32 mouse cellular contexts compared by ENCODE assay signal in genomic region chr14:44915627-44916026, GRCm38 (mm10). TPM values are rescaled to one million over a fixed set of nuclear protein-coding genes. Genes with fewer than 3 reads are reported as not detected.
"Had no signal": no experiment of that assay in that cellular context is flagged by ENCODE, and none has a peak within 500 bp of the region (broad histone marks: within the 10 kb centered on the region; RNA-seq: fewer than 3 reads in every experiment).

No protein-coding gene starts in this region.

- DNase-seq: gastrocnemius, adult 2 months; gastrocnemius, postnatal 10 days; gastrocnemius, postnatal 25 days; heart, adult 2 months; heart, postnatal 14 days; heart, postnatal 36 days; kidney, adult 18-20 months; kidney, adult 8-10 months; kidney, postnatal 10 days; kidney, postnatal 25 days; kidney, postnatal 4 days; liver; liver, embryonic 13.5 days had no signal

- H3K4me3 ChIP-seq: gastrocnemius, adult 2 months; heart, adult 2 months; heart, embryonic 13.5 days; heart, embryonic 15.5 days; hindbrain, embryonic 12.5 days; intestine, embryonic 15.5 days; layer of hippocampus, adult 2 months; left cerebral cortex, adult 2 months; limb, embryonic 10.5 days; limb, embryonic 12.5 days; liver, embryonic 13.5 days had no signal

- H3K27ac ChIP-seq: gastrocnemius, adult 2 months; heart, adult 2 months; heart, embryonic 13.5 days; heart, embryonic 15.5 days; hindbrain, embryonic 12.5 days; hindbrain, embryonic 14.5 days; intestine, embryonic 15.5 days; layer of hippocampus, adult 2 months; left cerebral cortex, adult 2 months; limb, embryonic 10.5 days; limb, embryonic 12.5 days; liver, embryonic 13.5 days had no signal

- H3K27me3 ChIP-seq: heart, embryonic 13.5 days; heart, embryonic 15.5 days; hindbrain, embryonic 12.5 days; intestine, embryonic 15.5 days; limb, embryonic 12.5 days; liver, embryonic 13.5 days had no signal

- H3K4me1 ChIP-seq: heart, embryonic 13.5 days; heart, embryonic 15.5 days; hindbrain, embryonic 12.5 days; intestine, embryonic 15.5 days; limb, embryonic 10.5 days; limb, embryonic 12.5 days; liver, embryonic 13.5 days had no signal

- ATAC-seq: hindbrain, embryonic 16.5 days; inflammation-experienced regulatory T-cells, adult 6 months; intestine, embryonic 15.5 days; intestine, postnatal 0 days had no signal

- H3K36me3 ChIP-seq: heart, embryonic 13.5 days; heart, embryonic 15.5 days; hindbrain, embryonic 12.5 days; intestine, embryonic 15.5 days; limb, embryonic 10.5 days; limb, embryonic 12.5 days; liver, embryonic 13.5 days had no signal

- H3K9me3 ChIP-seq: heart, embryonic 13.5 days; heart, embryonic 15.5 days; hindbrain, embryonic 12.5 days; intestine, embryonic 15.5 days; limb, embryonic 10.5 days; limb, embryonic 12.5 days; liver, embryonic 13.5 days had no signal

RNA-seq across cellular contexts. Expression of gene Ptgdr, which starts 56.5 kb away (rescaled TPM):
- total RNA-seq: gastrocnemius, adult 2 months; gastrocnemius, postnatal 10 days; gastrocnemius, postnatal 25 days; gastrocnemius, postnatal 4 days; heart, adult 2 months; heart, postnatal 14 days; heart, postnatal 36 days; hematopoietic stem cell, adult 5-6 weeks had no signal
- polyA plus RNA-seq: heart, adult 2 months; heart, embryonic 11.5 days; heart, embryonic 13.5 days; heart, embryonic 15.5 days; heart, postnatal 0 days; inflammation-experienced regulatory T-cells, adult 6 months; intestine, embryonic 15.5 days; kidney, embryonic 14.5 days; kidney, embryonic 16.5 days; liver, embryonic 11.5 days; liver, embryonic 13.5 days had no signal
